Mouse (Mus musculus) G1E (cell line): ENCODE data around the gene Bbs9. TPM values are rescaled to one million over a fixed set of nuclear protein-coding genes. Genes with fewer than 3 reads are reported as not detected.

Source experiments
- ATAC-seq: 2 replicates; pipeline ENCODE4 v1.8.0; 2016; ENCODE audit warnings: mild to moderate bottlenecking; ENCODE audit not compliant: insufficient number of reproducible peaks, poor library complexity, low FRiP score, severe bottlenecking; ENCODE audit errors: extremely low read depth
- DNase-seq: peaks from one replicate; pipeline ENCODE4 v3.0.0; 2012; ENCODE audit warnings: low spot score
- H3K27me3 ChIP-seq: 2 replicates; pipeline ENCODE4 v1.6.1; 2012; ENCODE audit warnings: mild to moderate bottlenecking, low read length, inconsistent platforms; ENCODE audit not compliant: insufficient read depth
- H3K36me3 ChIP-seq: replicated peaks from 2 replicates; pipeline ENCODE3; 2012; ENCODE audit warnings: mild to moderate bottlenecking, inconsistent platforms
- H3K4me1 ChIP-seq: 2 replicates; pipeline ENCODE4 v1.6.1; 2012; ENCODE audit warnings: low read depth, low read length, inconsistent platforms, mixed read lengths; ENCODE audit not compliant: insufficient read depth
- H3K4me3 ChIP-seq: 2 replicates; pipeline ENCODE4 v1.5.1; 2012; ENCODE audit warnings: low read depth, mild to moderate bottlenecking, inconsistent platforms, low read length, moderate library complexity, mixed read lengths
- H3K9me3 ChIP-seq: replicated peaks from 2 replicates; pipeline ENCODE4 v1.6.1; 2012; ENCODE audit warnings: inconsistent platforms
- CTCF ChIP-seq: IDR thresholded peaks from 2 replicates; pipeline ENCODE4 v1.5.1; 2012; ENCODE audit warnings: low read depth, low read length, inconsistent platforms, mixed read lengths
- GATA1 ChIP-seq: IDR thresholded peaks from 2 replicates; pipeline ENCODE4 v1.6.1; 2012; ENCODE audit warnings: borderline replicate concordance, low read length, inconsistent platforms, mixed read lengths
- GATA2 ChIP-seq: IDR thresholded peaks from 2 replicates; pipeline ENCODE4 v1.6.1; 2012; ENCODE audit warnings: low read depth, low read length, inconsistent platforms, borderline replicate concordance
- POLR2AphosphoS5 ChIP-seq: IDR thresholded peaks from 2 replicates; pipeline ENCODE4 v1.6.1; 2012; ENCODE audit warnings: low read depth, low read length, inconsistent platforms; ENCODE audit not compliant: insufficient replicate concordance
- TAL1 ChIP-seq: conservative IDR thresholded peaks from 2 replicates; pipeline ENCODE4 v1.6.1; 2012; ENCODE audit warnings: low read depth, low read length, inconsistent platforms, mixed read lengths
- polyA plus RNA-seq: library from polyadenylated mRNA; stranded (reverse); fragments of >175 nt; gene quantifications from 2 replicates; pipeline ENCODE4 v1.2.3, GENCODE M21; 2012
- total RNA-seq, 2 experiments: library from RNA; stranded (forward) in 1 of 2; stranded (reverse) in 1 of 2; fragments of 200-1000 nt in 1 of 2; fragments of >200 nt in 1 of 2; fragmentation: Nextera tagmentation in 1 of 2; gene quantifications; 2 replicates each; pipeline ENCODE4 v1.2.3; 2014 to 2017

Gene Bbs9
- total and polyA plus RNA-seq, 3 experiments = 3.3 to 26.9 (median 18.4) TPM

- no peak overlapping the region for H3K4me3 ChIP-seq
- peaks cover 9% of the 10 kb centered on the region for H3K4me1 ChIP-seq
- H3K27me3 ChIP-seq = no peaks in the 10 kb centered on the region
- ATAC-seq = no peak
- no peak for TF ChIP-seq GATA1
- TF ChIP-seq CTCF = no peak
- TF ChIP-seq GATA2 = no peak
- TF ChIP-seq TAL1 = no peak
- no peak for TF ChIP-seq POLR2AphosphoS5
- no peak for DNase-seq
- no peaks in the 10 kb centered on the region for H3K9me3 ChIP-seq
- H3K36me3 ChIP-seq = peaks cover 27% of the 10 kb centered on the region
These were observed 351.1 kb downstream of the Bbs9 start for GRCm38 (mm10) chr9:22826571-22826990.

- no peak overlapping the region for H3K4me3 ChIP-seq
- no peaks in the 10 kb centered on the region for H3K27me3 ChIP-seq
- no peak for ATAC-seq
- DNase-seq = no peak
- H3K36me3 ChIP-seq = peaks cover 26% of the 10 kb centered on the region
- H3K4me1 ChIP-seq = peaks cover 7% of the 10 kb centered on the region
- TF ChIP-seq GATA1 (no peak), GATA2 (no peak), POLR2AphosphoS5 (no peak), CTCF (no peak), TAL1 (no peak)
- no peaks in the 10 kb centered on the region for H3K9me3 ChIP-seq
These were observed 351.8 kb downstream of the Bbs9 start for GRCm38 (mm10) chr9:22827176-22827770.

GRCm38 (mm10) chr9:22829212-22829960 is 353.9 kb downstream of the Bbs9 start:
- DNase-seq (no peak), ATAC-seq (no peak)
- peaks cover 3% of the 10 kb centered on the region; the same call in 1 of the 2 replicates for H3K4me1 ChIP-seq
- H3K27me3 ChIP-seq = no peaks in the 10 kb centered on the region
- peaks cover 26% of the 10 kb centered on the region for H3K36me3 ChIP-seq
- no peaks in the 10 kb centered on the region for H3K9me3 ChIP-seq
- no peak overlapping the region for H3K4me3 ChIP-seq
- no peak for TF ChIP-seq TAL1
- no peak for TF ChIP-seq GATA2
- TF ChIP-seq CTCF = no peak
- no peak for TF ChIP-seq POLR2AphosphoS5
- no peak for TF ChIP-seq GATA1

GRCm38 (mm10) chr9:22834994-22835512 is 359.5 kb downstream of the Bbs9 start:
- no peaks in the 10 kb centered on the region for H3K27me3 ChIP-seq
- H3K4me1 ChIP-seq = peaks cover 28% of the 10 kb centered on the region
- no peak for DNase-seq
- peaks cover 13% of the 10 kb centered on the region for H3K36me3 ChIP-seq
- ATAC-seq = no peak
- TF ChIP-seq GATA1 = no peak
- no peak overlapping the region for H3K4me3 ChIP-seq
- no peaks in the 10 kb centered on the region for H3K9me3 ChIP-seq

GRCm38 (mm10) chr9:22837000-22837399 is 361.5 kb downstream of the Bbs9 start:
- no peak for ATAC-seq
- Histone ChIP-seq H3K27me3 (no peaks in the 10 kb centered on the region), H3K4me3 (no peak overlapping the region), H3K9me3 (no peaks in the 10 kb centered on the region), H3K36me3 (peaks cover 8% of the 10 kb centered on the region), H3K4me1 (peaks cover 28% of the 10 kb centered on the region)
- no peak for DNase-seq
- TF ChIP-seq POLR2AphosphoS5 = no peak
- no peak for TF ChIP-seq TAL1
- no peak for TF ChIP-seq GATA1
- no peak for TF ChIP-seq CTCF
- no peak for TF ChIP-seq GATA2

GRCm38 (mm10) chr9:22837702-22838210 is 362.2 kb downstream of the Bbs9 start:
- peaks cover 8% of the 10 kb centered on the region for H3K36me3 ChIP-seq
- TF ChIP-seq GATA2 (no peak), GATA1 (no peak), CTCF (no peak), TAL1 (no peak), POLR2AphosphoS5 (no peak)
- no peaks in the 10 kb centered on the region for H3K9me3 ChIP-seq
- no peak overlapping the region; the same call in 1 of the 2 replicates for H3K4me3 ChIP-seq
- DNase-seq (no peak), ATAC-seq (no peak)
- peaks cover 28% of the 10 kb centered on the region for H3K4me1 ChIP-seq
- H3K27me3 ChIP-seq = no peaks in the 10 kb centered on the region
